Mouse (Mus musculus) layer of hippocampus, adult 2 months (tissue): Measurements from ENCODE around the gene Wasl. TPM values are rescaled to one million over a fixed set of nuclear protein-coding genes. Genes with fewer than 3 reads are reported as not detected.

Experiments used
- DNase-seq, 2 experiments: peaks; one replicate each; pipeline ENCODE4 v3.0.0; 2022; ENCODE audit warnings: low spot score in 2 of 2
- H3K27ac ChIP-seq: fragments of 200-600 bp; 2 replicates; pipeline ENCODE4 v1.8.1; 2022
- H3K4me3 ChIP-seq: fragments of 200-600 bp; 2 replicates; pipeline ENCODE4 v1.8.1; 2022; ENCODE audit warnings: mild to moderate bottlenecking
- CTCF ChIP-seq: fragments of 200-600 bp; conservative IDR thresholded peaks from 2 replicates; pipeline ENCODE4 v1.8.1; 2022; ENCODE audit warnings: antibody characterized with exemption, mild to moderate bottlenecking, moderate library complexity
- long read RNA-seq, 2 experiments: library from polyadenylated mRNA; stranded (forward); transcript quantifications; one replicate each; pipeline ENCODE4 v2.0.0; 2021; ENCODE audit warnings: borderline mapping rate in 2 of 2
- total RNA-seq, 2 experiments: library from RNA; stranded (reverse); gene quantifications; 2 replicates each; pipeline ENCODE4 v1.2.3; 2021

The Wasl gene
- total RNA-seq = 100 to 1,000 TPM; 139 to 150 TPM
- long read RNA-seq, experiment 1, full-length matches to known transcripts = 46 of 59 reads
- long read RNA-seq, experiment 1, partial matches to known transcripts = 11 of 59 reads
- long read RNA-seq, experiment 1, other reads (novel, unspliced or antisense) = 2 of 59 reads
- long read RNA-seq, experiment 2, full-length matches to known transcripts = 85 of 101 reads
- long read RNA-seq, experiment 2, partial matches to known transcripts = 9 of 101 reads
- long read RNA-seq, experiment 2, other reads (novel, unspliced or antisense) = 7 of 101 reads

DNA sequence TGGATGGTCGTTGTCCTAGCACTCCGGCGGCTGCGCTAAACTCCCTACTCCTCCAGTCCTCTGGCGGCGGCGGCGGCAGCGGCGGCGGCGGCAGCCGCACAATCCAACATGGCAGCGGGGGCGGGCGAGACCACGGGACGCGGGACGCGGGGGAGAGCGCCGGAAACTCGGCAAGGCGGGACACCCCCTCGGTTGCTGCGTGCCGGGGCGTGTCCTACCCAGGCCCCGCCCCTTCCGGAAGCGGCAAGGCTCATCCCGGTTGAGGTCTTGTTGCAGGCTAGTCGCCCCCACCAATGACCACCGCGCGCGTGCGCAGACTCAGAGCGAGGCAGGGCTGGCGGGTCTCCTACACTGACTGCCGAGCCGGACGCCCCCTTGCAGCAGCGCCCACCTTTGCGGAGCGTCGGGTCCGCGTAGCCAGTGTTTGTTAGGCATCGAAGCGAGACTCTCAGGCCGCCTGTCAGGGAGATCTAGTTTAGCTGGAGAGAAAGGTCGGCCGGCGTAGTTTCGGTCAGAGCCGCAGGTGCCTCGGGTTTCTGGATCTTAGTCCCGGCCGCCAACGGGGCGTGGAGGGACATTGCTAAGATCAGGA is at the start of gene Wasl:
Gene Wasl, minus strand, starts transcription at position 143 of the 592 bp plus-strand sequence.
- H3K4me3 ChIP-seq = peak within 1 kb of the TSS; percentile 89
- H3K27ac ChIP-seq = peak within 1 kb of the TSS; percentile 96
- DNase-seq = peak; percentile 99
- no peak for TF ChIP-seq CTCF

DNA sequence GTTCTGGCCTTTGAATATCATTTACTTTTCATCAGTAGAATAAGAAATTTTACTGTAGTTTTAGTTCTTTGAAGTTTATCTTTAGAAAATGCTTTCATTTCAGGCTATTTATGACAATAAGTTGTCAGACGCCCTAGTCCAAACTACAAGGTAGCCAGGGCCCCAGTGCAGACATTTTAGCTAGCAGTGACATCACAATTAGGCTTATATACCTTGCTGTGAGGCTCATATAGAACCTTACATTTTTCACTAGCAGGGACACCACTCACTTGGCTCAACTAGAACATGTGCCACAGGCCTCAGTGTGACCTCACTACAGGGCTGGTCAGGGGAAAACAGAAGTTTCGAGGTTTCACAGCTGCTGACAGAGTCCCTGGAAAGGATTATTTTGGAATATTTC is 42.7 kb upstream of the Wasl start:
- DNase-seq = no peak
- TF ChIP-seq CTCF = no peak
- no peak overlapping the region for H3K27ac ChIP-seq
- no peak overlapping the region for H3K4me3 ChIP-seq

DNA sequence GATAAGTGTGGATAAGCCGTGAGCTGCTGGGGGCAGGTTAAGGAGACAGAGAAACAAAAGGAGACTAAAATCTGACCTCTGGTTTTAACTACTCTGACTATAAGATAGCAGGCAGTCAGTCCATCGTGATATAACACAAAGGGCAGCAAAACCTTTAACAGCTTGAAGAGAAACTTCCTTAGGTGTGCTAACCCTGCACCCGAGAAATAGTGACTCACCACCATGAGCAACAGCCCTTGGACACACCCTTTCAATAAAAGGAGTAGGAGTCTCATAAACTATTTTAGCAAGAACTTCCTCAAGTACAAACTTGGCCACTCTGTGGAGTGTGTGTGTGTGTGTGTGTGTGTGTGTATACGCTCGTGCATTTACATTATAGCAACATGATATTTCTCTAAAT is 42.3 kb upstream of the Wasl start:
- Histone ChIP-seq H3K27ac (no peak overlapping the region), H3K4me3 (no peak overlapping the region)
- TF ChIP-seq CTCF = no peak
- DNase-seq = no peak

DNA sequence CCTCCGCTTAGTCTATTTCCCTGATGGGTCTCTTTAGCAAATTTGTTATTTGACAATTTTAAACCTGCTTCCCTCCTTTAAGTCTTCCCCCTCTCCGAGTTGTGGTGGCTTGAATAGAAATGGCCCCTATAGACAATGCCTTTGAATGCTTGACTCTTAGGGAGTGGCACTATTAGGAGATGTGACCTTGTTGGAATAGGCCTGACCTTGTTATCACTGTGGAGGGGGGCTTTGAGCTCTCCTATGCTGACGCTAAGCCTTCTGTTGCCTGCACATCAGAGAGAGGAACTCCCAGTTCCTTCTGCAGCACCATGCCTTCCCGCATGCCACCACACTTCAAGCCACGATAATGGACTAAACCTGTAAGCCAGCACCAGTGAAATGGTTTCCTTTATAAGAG is 32.4 kb upstream of the Wasl start:
- TF ChIP-seq CTCF = no peak
- no peak for DNase-seq
- no peak overlapping the region for H3K4me3 ChIP-seq
- no peak overlapping the region for H3K27ac ChIP-seq

DNA sequence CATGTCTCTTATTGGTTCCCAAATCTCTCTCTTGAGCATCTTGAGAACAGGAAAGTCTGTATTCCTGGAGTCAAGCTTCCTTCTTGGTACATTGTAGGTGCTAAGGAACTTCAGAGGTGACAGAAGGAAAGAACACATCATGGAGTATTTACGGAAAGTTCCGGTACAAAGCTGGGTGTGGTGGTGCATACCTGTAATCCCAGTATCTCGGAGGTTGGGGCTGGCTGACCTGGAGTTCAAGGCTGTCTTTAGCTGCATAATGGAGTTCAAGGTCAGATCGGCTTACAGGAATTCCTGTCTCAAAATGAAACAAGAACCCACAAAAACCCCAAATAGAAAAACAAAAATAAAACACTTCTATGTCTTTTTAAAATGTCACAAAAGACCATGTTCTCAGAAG is 31.3 kb upstream of the Wasl start:
- no peak overlapping the region for H3K4me3 ChIP-seq
- H3K27ac ChIP-seq = no peak overlapping the region
- no peak for TF ChIP-seq CTCF
- DNase-seq = no peak

DNA sequence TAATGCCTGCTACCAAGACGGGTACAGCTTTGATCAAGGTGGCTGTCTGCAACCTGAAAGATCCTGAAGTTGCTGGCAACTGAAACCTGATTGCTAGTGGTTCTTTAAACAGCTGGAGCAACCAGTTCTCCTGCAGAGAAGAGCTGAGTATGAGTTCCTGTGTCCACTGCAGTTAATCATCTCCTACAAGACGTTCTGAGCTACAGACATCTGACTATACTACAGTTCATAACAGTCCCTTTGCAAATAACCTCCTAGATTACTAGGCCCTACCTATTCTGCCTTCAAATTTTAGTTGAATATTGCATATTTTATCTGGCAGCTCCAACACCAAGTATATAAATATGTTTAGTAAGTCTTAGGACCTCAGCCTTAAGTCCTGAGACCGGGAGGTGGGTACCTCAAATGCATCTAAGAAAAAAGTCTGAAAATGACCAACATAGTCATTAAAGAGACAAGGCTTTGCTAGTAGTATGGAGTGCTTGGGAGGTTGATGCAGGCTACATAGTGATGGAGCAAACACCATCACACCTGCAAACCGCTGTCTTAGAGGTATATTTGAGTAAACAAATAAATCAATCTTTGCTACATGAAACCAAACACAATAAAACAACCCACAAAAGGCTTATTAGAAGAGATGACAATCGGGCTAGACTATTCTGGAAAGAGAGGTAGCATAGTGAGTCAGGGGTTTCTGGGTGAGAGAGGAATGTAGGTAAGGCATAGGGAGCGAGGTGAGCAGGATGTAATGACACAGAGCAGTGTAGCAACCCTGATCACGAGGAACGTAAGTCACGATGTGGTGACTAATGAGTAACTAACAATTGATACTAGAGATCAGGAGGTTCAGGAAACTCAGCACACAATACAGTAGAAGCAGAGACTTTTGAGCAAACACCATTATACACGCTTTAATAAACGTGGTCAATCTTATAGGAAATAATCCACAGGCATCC is 29.9 kb upstream of the Wasl start:
- DNase-seq = no peak
- no peak for TF ChIP-seq CTCF
- Histone ChIP-seq H3K4me3 (no peak overlapping the region), H3K27ac (no peak overlapping the region)

DNA sequence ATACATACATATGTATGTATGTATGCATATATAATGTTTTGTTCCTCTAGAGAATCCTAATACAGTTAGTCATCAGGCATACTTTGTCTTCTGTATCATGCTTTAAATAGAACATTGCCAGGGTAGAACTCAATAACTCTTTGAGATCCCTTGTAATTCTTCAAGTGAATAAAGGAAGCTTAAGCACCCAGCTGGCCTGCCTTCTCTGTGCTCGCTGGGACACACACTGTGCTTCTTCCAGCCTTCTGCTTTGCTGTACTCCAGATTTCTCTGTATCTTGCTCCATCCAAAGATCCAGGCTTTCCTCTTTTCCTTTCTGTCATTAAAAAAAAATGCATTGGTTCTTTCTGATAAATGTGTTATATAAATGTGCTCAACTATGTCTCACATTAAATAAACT is 23.1 kb upstream of the Wasl start:
- DNase-seq = peak; percentile 16 to 29
- no peak for TF ChIP-seq CTCF
- Histone ChIP-seq H3K4me3 (no peak overlapping the region), H3K27ac (peak overlapping the region; percentile 81)

DNA sequence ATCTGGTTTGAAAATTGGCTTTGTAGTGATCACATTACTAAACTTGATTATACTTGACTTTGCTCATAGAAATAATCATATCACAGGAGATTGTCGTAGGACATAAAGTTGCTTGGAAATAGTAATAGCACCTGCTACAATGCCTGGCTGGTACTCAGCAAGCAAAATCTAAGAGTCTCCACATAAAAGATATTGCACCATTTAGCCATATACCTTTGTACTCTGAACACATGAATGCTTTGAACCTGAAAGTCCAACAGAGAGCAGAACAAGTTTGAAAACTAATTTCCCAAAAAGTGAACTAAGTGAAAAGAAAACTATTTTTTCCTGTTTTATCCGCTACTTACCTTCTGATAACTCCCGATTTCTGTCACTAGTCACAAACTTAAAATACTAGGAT is 18.3 kb upstream of the Wasl start:
- H3K27ac ChIP-seq = no peak overlapping the region
- TF ChIP-seq CTCF = no peak
- H3K4me3 ChIP-seq = no peak overlapping the region
- DNase-seq = no peak

DNA sequence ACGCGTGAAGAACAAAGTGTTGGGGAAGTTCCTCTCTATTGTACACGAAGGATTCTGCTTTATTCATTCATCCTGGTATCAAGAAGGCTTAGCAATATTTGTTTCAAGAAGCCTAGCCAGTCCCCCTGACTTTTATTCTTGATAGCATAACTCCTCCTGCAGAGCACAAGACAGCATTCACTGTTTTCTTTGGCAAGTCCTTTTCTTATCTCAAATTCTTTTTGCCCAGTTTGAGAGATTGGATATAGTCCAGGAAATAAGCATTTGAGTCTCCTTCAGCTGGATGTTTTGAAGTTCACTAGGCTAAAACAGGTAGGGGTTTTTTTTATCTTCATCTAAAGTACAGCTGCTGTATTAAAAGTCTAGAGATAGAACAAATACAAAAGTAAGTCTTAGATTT is 3.0 kb upstream of the Wasl start:
- no peak for DNase-seq
- H3K4me3 ChIP-seq = no peak overlapping the region
- TF ChIP-seq CTCF = no peak
- H3K27ac ChIP-seq = no peak overlapping the region

DNA sequence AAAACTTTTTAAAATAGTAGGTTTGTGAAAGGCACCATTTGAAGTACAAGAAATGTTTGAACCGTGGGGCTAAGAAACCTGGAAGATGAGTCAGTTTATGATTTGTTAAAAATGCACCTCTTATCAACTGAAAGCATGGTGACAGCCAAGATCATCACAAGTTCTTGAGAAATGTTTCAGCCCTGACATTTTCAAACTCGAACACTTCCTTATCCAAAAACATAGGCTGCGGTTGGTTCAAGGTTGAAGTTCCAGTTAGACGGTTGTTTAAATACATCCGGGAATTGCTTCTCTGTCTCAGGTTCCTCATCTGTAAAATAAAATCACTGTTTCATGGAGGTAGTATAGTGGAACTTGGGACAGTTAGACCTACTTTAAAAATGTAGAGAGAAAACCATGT is 1.4 kb upstream of the Wasl start:
- DNase-seq = no peak
- no peak overlapping the region for H3K4me3 ChIP-seq
- TF ChIP-seq CTCF = no peak
- no peak overlapping the region for H3K27ac ChIP-seq

DNA sequence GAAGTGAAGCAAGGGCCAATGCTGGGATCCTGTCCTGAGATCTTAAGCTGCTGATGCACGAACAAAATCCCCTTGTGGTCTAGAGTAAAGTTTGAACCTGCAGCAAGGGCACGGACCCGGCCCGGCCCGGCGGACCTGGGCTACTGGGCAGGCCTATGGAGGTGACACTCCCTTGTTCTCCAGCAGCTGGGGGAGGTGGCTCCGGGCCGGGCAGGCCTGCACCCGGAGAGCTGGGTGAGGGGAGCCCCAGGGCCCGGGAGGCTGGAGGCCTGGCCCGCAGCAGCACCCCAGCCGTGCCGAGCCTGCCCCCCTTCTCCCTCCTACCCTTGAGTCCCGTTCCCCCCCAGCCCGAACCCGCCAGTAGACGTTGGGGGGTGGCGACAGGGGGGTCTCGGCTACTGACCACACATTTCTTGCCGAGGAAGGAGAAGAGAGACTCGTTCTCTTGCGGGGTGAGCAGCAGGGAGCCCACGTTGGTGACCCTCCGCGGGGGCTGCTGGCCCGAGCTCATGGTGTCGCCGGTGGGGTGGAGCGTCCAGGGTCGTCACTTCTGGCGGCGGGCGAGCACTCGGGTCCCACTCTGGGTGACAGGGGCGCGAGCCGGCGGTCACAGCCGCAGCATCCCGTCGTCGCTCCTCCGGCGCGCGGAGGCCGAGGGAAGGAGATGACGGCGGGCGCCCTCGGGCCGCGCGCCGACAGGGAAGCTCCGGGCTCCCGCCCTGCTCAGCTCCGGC is 509 bp downstream of the Wasl start:
- H3K4me3 ChIP-seq = peak overlapping the region; percentile 89
- TF ChIP-seq CTCF = no peak
- peak overlapping the region; percentile 96 for H3K27ac ChIP-seq
- peak; percentile 29 to 31 for DNase-seq

DNA sequence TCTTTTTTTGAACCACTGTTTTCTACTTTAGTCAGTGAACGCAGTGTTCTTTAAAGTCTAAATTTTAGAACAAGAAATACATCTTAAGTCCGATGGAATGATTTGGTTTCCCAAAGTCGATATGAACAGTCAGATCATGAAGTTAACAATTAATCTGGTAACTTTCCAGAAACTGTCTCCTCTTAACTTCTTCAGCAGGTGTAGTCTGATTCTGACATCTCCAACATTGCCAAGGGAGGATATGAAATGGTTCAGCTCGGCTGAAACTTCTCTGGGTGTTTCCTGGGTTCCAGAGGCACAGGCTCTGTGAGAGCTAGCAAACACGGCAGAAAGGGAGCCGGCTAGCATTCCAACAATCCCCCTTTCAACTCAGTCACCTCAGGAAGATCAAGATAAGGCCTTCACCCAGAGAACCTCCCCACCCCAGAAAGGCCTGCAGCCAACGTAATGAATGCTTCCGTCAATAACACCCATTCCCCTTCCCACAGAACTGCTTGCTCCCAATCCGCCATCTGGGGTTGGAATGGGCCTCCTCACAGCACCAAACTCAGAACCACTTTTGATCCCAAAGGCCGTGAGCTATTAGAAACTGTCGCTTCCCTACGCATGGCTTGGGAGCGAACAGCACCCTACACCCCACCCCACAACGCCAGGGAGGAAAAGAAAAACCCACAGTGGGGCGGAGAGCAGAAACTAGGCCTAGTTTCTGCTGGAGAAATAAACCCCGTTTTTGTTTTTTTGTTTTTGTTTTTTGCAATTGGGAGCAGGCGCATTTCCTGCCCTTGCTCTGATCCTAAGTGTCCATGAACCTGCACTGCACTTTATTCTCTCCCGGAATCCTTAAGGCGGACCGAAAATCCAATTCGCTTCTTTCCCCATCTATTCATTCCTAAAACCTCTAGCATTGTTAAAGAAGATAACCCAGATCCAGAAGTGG is 1.3 kb downstream of the Wasl start:
- DNase-seq = peak in 1 of 2 experiments; percentile 35
- peak overlapping the region; percentile 96 for H3K27ac ChIP-seq
- H3K4me3 ChIP-seq = peak overlapping the region; percentile 89
- TF ChIP-seq CTCF = no peak
